Comparison of ENCODE assay signal across 8 mouse cellular contexts in genomic region chr4:156185456-156185949, GRCm38 (mm10). TPM values are rescaled to one million over a fixed set of nuclear protein-coding genes. Genes with fewer than 3 reads are reported as not detected.
DNase-seq lines count a peak whose midpoint lies in the region; ATAC-seq lines count a peak whose summit lies in the region.

No protein-coding gene starts in this region.

- H3K4me3 ChIP-seq in kidney, embryonic 16.5 days (ENCODE audit: low read length) = peak overlapping the region; percentile 32
- peak overlapping the region; percentile 35 for H3K4me3 ChIP-seq in embryonic facial prominence, embryonic 12.5 days
- H3K4me3 ChIP-seq in limb, embryonic 10.5 days = peak overlapping the region; percentile 45
- peak overlapping the region; percentile 30 for H3K4me3 ChIP-seq in neural tube, embryonic 11.5 days (ENCODE audit: low read depth, low read length)

- H3K27me3 ChIP-seq in kidney, embryonic 16.5 days (ENCODE audit: insufficient read depth, low read length) = no peaks in the 10 kb centered on the region
- H3K27me3 ChIP-seq in embryonic facial prominence, embryonic 12.5 days = no peaks in the 10 kb centered on the region
- no peaks in the 10 kb centered on the region for H3K27me3 ChIP-seq in limb, embryonic 10.5 days (ENCODE audit: low read depth, poor library complexity, severe bottlenecking)
- no peaks in the 10 kb centered on the region for H3K27me3 ChIP-seq in neural tube, embryonic 11.5 days (ENCODE audit: control insufficient read depth, insufficient read depth, low read length)

- no peak for ATAC-seq in kidney, embryonic 16.5 days (ENCODE audit: low FRiP score, low TSS enrichment)
- ATAC-seq in embryonic facial prominence, embryonic 12.5 days (ENCODE audit: insufficient number of reproducible peaks, insufficient read depth, low FRiP score, low TSS enrichment) = no peak
- ATAC-seq in neural tube, embryonic 11.5 days (ENCODE audit: insufficient read depth, low FRiP score, low TSS enrichment) = no peak
- ATAC-seq in CD4-positive, CD25-positive, alpha-beta regulatory T cell, adult 4 months = no peak

- H3K4me2 ChIP-seq in kidney, embryonic 16.5 days (replicated peaks; ENCODE audit: low read depth, low read length) = peak overlapping the region; percentile 44
- H3K4me2 ChIP-seq in embryonic facial prominence, embryonic 12.5 days (replicated peaks) = peak overlapping the region; percentile 54
- H3K4me2 ChIP-seq in neural tube, embryonic 11.5 days (ENCODE audit: low read depth) = peak overlapping the region; percentile 52

- no peaks in the 10 kb centered on the region for H3K9me3 ChIP-seq in kidney, embryonic 16.5 days (ENCODE audit: low read length)
- no peaks in the 10 kb centered on the region for H3K9me3 ChIP-seq in embryonic facial prominence, embryonic 12.5 days
- H3K9me3 ChIP-seq in limb, embryonic 10.5 days (replicated peaks) = no peaks in the 10 kb centered on the region
- H3K9me3 ChIP-seq in neural tube, embryonic 11.5 days (ENCODE audit: control insufficient read depth, low read length) = no peaks in the 10 kb centered on the region

- DNase-seq in kidney, postnatal 36 days = no peak
- DNase-seq in limb, embryonic 10.5 days (ENCODE audit: low spot score) = no peak
- DNase-seq in neural tube, embryonic 11.5 days (ENCODE audit: low spot score) = no peak
- no peak for DNase-seq in yolk sac, embryonic 10.5 days (ENCODE audit: low spot score)
- DNase-seq in kidney, postnatal 14 days = no peak

- H3K36me3 ChIP-seq in kidney, embryonic 16.5 days (ENCODE audit: insufficient read depth, low read length) = peaks cover 23% of the 10 kb centered on the region
- H3K36me3 ChIP-seq in embryonic facial prominence, embryonic 12.5 days = peaks cover 35% of the 10 kb centered on the region
- H3K36me3 ChIP-seq in limb, embryonic 10.5 days = peaks cover 61% of the 10 kb centered on the region
- H3K36me3 ChIP-seq in neural tube, embryonic 11.5 days (ENCODE audit: control insufficient read depth, insufficient read depth, low read length) = peaks cover 2% of the 10 kb centered on the region; the same call in 1 of the 2 replicates

- 77% methylated on average over 13 of the region's 13 CpGs for WGBS in kidney, embryonic 16.5 days
- 78% methylated on average over 13 of the region's 13 CpGs for WGBS in embryonic facial prominence, embryonic 12.5 days
- WGBS in limb, embryonic 10.5 days = 86% methylated on average over 13 of the region's 13 CpGs
- WGBS in neural tube, embryonic 11.5 days = 83% methylated on average over 13 of the region's 13 CpGs

- H3K4me1 ChIP-seq in kidney, embryonic 16.5 days (ENCODE audit: insufficient read depth, low read length) = peaks cover 55% of the 10 kb centered on the region
- H3K4me1 ChIP-seq in embryonic facial prominence, embryonic 12.5 days = peaks cover 61% of the 10 kb centered on the region
- peaks cover 57% of the 10 kb centered on the region for H3K4me1 ChIP-seq in limb, embryonic 10.5 days
- peaks cover 45% of the 10 kb centered on the region for H3K4me1 ChIP-seq in neural tube, embryonic 11.5 days (ENCODE audit: control insufficient read depth, insufficient read depth, low read length)

- H3K27ac ChIP-seq in kidney, embryonic 16.5 days (ENCODE audit: low read length) = peak overlapping the region; percentile 36; the same call in 1 of the 2 replicates
- peak overlapping the region; percentile 87 for H3K27ac ChIP-seq in embryonic facial prominence, embryonic 12.5 days
- H3K27ac ChIP-seq in limb, embryonic 10.5 days = peak overlapping the region; percentile 85
- peak overlapping the region; percentile 82 for H3K27ac ChIP-seq in neural tube, embryonic 11.5 days (ENCODE audit: low read depth, low read length)

- peak overlapping the region; percentile 57 for H3K9ac ChIP-seq in kidney, embryonic 16.5 days (replicated peaks; ENCODE audit: low read length)
- peak overlapping the region; percentile 61 for H3K9ac ChIP-seq in embryonic facial prominence, embryonic 12.5 days
- H3K9ac ChIP-seq in neural tube, embryonic 11.5 days (ENCODE audit: low read length) = peak overlapping the region; percentile 78

RNA-seq across cellular contexts. Expression of gene Agrn, which starts 11.8 kb away (rescaled TPM):
- 109 and 111 TPM in 2 replicates for polyA plus RNA-seq in kidney, embryonic 16.5 days (2015; fragmentation: Nextera tagmentation; extraction: Ambion mirVana)
- polyA plus RNA-seq in embryonic facial prominence, embryonic 12.5 days (2016; fragmentation: Nextera tagmentation; extraction: Ambion mirVana) = 100.0 and 101 TPM in 2 replicates
- 36.5 and 49.0 TPM in 2 replicates for polyA plus RNA-seq in limb, embryonic 10.5 days (2016; fragmentation: Nextera tagmentation; extraction: Ambion mirVana)
- polyA plus RNA-seq in neural tube, embryonic 11.5 days (2014; fragmentation: Nextera tagmentation; extraction: Ambion mirVana) = 85.9 and 91.9 TPM in 2 replicates
- 1 to 10 TPM; 3.6 to 3.9 TPM for polyA plus RNA-seq in CD4-positive, CD25-positive, alpha-beta regulatory T cell, adult 4 months (2017; shearing (Covaris generic))

RNA-seq across cellular contexts. Expression of gene Isg15, which starts 15.1 kb away (rescaled TPM):
- 2.2 and 2.8 TPM in 2 replicates for polyA plus RNA-seq in kidney, embryonic 16.5 days (2015; fragmentation: Nextera tagmentation; extraction: Ambion mirVana)
- polyA plus RNA-seq in embryonic facial prominence, embryonic 12.5 days (2016; fragmentation: Nextera tagmentation; extraction: Ambion mirVana) = 1.1 and 1.3 TPM in 2 replicates
- polyA plus RNA-seq in limb, embryonic 10.5 days (2016; fragmentation: Nextera tagmentation; extraction: Ambion mirVana) = 0.20 and 0.45 TPM in 2 replicates
- polyA plus RNA-seq in neural tube, embryonic 11.5 days (2014; fragmentation: Nextera tagmentation; extraction: Ambion mirVana) = not detected in 2 replicates
- 10 to 100 TPM; 49.3 to 70.2 TPM for polyA plus RNA-seq in CD4-positive, CD25-positive, alpha-beta regulatory T cell, adult 4 months (2017; shearing (Covaris generic))

RNA-seq across cellular contexts. Expression of gene AW011738, which starts 17.6 kb away (rescaled TPM):
- 8.1 and 8.7 TPM in 2 replicates for polyA plus RNA-seq in kidney, embryonic 16.5 days (2015; fragmentation: Nextera tagmentation; extraction: Ambion mirVana)
- 2.0 and 3.1 TPM in 2 replicates for polyA plus RNA-seq in embryonic facial prominence, embryonic 12.5 days (2016; fragmentation: Nextera tagmentation; extraction: Ambion mirVana)
- 1.1 and 1.2 TPM in 2 replicates for polyA plus RNA-seq in limb, embryonic 10.5 days (2016; fragmentation: Nextera tagmentation; extraction: Ambion mirVana)
- 1.5 and 1.8 TPM in 2 replicates for polyA plus RNA-seq in neural tube, embryonic 11.5 days (2014; fragmentation: Nextera tagmentation; extraction: Ambion mirVana)
- 10 to 100 TPM in 1 of 2 experiments, 1 to 10 TPM in 1; 8.0 to 10.5 TPM for polyA plus RNA-seq in CD4-positive, CD25-positive, alpha-beta regulatory T cell, adult 4 months (2017; shearing (Covaris generic))

RNA-seq across cellular contexts. Expression of gene Perm1, which starts 30.2 kb away (rescaled TPM):
- polyA plus RNA-seq in kidney, embryonic 16.5 days (2015; fragmentation: Nextera tagmentation; extraction: Ambion mirVana) = 0.70 and 0.90 TPM in 2 replicates
- polyA plus RNA-seq in embryonic facial prominence, embryonic 12.5 days (2016; fragmentation: Nextera tagmentation; extraction: Ambion mirVana) = 0.70 and 1.1 TPM in 2 replicates
- polyA plus RNA-seq in limb, embryonic 10.5 days (2016; fragmentation: Nextera tagmentation; extraction: Ambion mirVana) = 0.18 and 0.29 TPM in 2 replicates
- 0.57 and 0.85 TPM in 2 replicates for polyA plus RNA-seq in neural tube, embryonic 11.5 days (2014; fragmentation: Nextera tagmentation; extraction: Ambion mirVana)
- 1 to 10 TPM in 1 of 2 experiments, under 1 TPM in 1; 0.86 to 1.4 TPM for polyA plus RNA-seq in CD4-positive, CD25-positive, alpha-beta regulatory T cell, adult 4 months (2017; shearing (Covaris generic))

RNA-seq across cellular contexts. Expression of gene Plekhn1, which starts 49.2 kb away (rescaled TPM):
- 22.3 and 24.1 TPM in 2 replicates for polyA plus RNA-seq in kidney, embryonic 16.5 days (2015; fragmentation: Nextera tagmentation; extraction: Ambion mirVana)
- 32.5 and 35.7 TPM in 2 replicates for polyA plus RNA-seq in embryonic facial prominence, embryonic 12.5 days (2016; fragmentation: Nextera tagmentation; extraction: Ambion mirVana)
- 24.2 and 25.2 TPM in 2 replicates for polyA plus RNA-seq in limb, embryonic 10.5 days (2016; fragmentation: Nextera tagmentation; extraction: Ambion mirVana)
- polyA plus RNA-seq in neural tube, embryonic 11.5 days (2014; fragmentation: Nextera tagmentation; extraction: Ambion mirVana) = 20.4 and 21.6 TPM in 2 replicates
- polyA plus RNA-seq in CD4-positive, CD25-positive, alpha-beta regulatory T cell, adult 4 months (2017; shearing (Covaris generic)) = 1 to 10 TPM; 8.3 to 9.0 TPM

Comparison
In these comparisons a context has a peak if more than half of its experiments do, and no peak if none do; other contexts are left out.
1. H3K27ac ChIP-seq: peak in every context shown above with its lines; median percentile 87 in embryonic facial prominence, embryonic 12.5 days; 85 in limb, embryonic 10.5 days; 82 in neural tube, embryonic 11.5 days; 36 in kidney, embryonic 16.5 days.
2. RNA of gene Isg15, which starts 15.1 kb away (polyA plus RNA-seq): 49.3 to 70.2 TPM in CD4-positive, CD25-positive, alpha-beta regulatory T cell, adult 4 months; 2.2 to 2.8 TPM in kidney, embryonic 16.5 days, 1.1 to 1.3 TPM in embryonic facial prominence, embryonic 12.5 days, 0.20 to 0.45 TPM in limb, embryonic 10.5 days and not detected in neural tube, embryonic 11.5 days; every median in the first group is over 10 times any median in the second.
3. Peak in every context shown above with its lines, with median percentiles within 50 percentile points of each other: H3K4me2 ChIP-seq, H3K4me3 ChIP-seq and H3K9ac ChIP-seq.